Comparison of ENCODE assay signal across 17 mouse cellular contexts in the genomic region with DNA sequence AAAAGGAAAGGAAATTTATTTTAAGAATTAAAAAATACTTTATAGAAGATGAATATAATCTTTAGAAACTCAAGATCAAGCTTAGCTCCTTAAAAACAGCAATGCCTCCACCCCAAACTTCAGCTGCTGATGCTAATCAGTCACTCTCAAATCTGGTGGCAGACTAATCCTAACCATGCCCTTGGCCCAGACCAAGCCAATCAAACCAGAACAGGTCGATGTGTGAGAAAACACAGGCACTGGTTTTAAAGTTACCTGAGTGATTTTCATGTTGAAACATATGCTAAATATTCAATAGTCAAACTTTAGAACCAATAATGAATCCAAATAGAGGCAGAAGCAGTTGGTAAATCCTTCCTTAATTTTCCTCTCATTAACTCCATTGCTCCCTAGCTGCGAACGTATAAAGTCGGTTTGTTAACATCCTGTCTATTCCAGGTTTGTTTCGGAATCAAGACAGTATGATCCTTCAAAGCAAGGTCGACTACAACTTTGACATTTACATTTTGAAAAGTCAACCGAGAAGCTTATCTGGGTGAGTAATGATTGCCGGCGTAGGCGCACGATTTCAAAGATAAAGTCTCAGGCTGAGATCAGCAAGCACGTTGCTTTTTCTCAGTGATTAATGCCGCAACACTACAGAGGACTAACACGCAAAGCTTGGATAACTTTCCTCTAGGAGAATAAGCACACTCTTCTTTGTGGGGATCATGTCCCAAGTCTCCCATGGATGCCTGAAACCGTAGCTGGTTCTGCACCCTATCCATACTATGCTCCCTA. TPM values are rescaled to one million over a fixed set of nuclear protein-coding genes. Genes with fewer than 3 reads are reported as not detected.
DNase-seq lines count a peak whose midpoint lies in the region; ATAC-seq and TF ChIP-seq lines count a peak whose summit lies in the region.
"Had no signal": no experiment of that assay in that cellular context is flagged by ENCODE, and none has a peak within 500 bp of the region (broad histone marks: within the 10 kb centered on the region; RNA-seq: fewer than 3 reads in every experiment).

No protein-coding gene starts in this region.

- no peak overlapping the region for H3K9ac ChIP-seq in lung, embryonic 16.5 days (ENCODE audit: low read length)
- no peak overlapping the region for H3K9ac ChIP-seq in kidney, embryonic 16.5 days (replicated peaks; ENCODE audit: low read length)
- no peak overlapping the region for H3K9ac ChIP-seq in stomach, postnatal 0 days (ENCODE audit: low read length)
- H3K9ac ChIP-seq: forebrain, embryonic 15.5 days; lung, embryonic 15.5 days had no signal

- H3K4me3 ChIP-seq in lung, embryonic 16.5 days (ENCODE audit: low read length): no peak overlapping the region
- no peak overlapping the region for H3K4me3 ChIP-seq in kidney, embryonic 16.5 days (ENCODE audit: low read length)
- H3K4me3 ChIP-seq in stomach, postnatal 0 days (ENCODE audit: low read depth, low read length): peak overlapping the region; percentile 18; the same call in 1 of the 2 replicates
- H3K4me3 ChIP-seq in left cerebral cortex, adult 2 months: no peak overlapping the region
- H3K4me3 ChIP-seq: forebrain, embryonic 15.5 days; gastrocnemius, adult 2 months; lung, embryonic 15.5 days had no signal

- 0 out of 2 replicates have a peak overlapping the region, but pooled peaks have one; percentile 6 for H3K4me2 ChIP-seq in lung, embryonic 16.5 days (ENCODE audit: low read depth, low read length)
- no peak overlapping the region for H3K4me2 ChIP-seq in kidney, embryonic 16.5 days (replicated peaks; ENCODE audit: low read depth, low read length)
- H3K4me2 ChIP-seq in stomach, postnatal 0 days (replicated peaks; ENCODE audit: low read depth): peak overlapping the region; percentile 40
- H3K4me2 ChIP-seq: forebrain, embryonic 15.5 days; lung, embryonic 15.5 days had no signal

- TF ChIP-seq CTCF in stomach, postnatal 0 days (IDR thresholded peaks at IDR 0.05; ENCODE audit: low read depth): no peak
- no peak for TF ChIP-seq CTCF in left cerebral cortex, adult 2 months (IDR thresholded peaks at IDR 0.05)

- peak; percentile 84 to 92 for DNase-seq in adrenal gland, adult (ENCODE audit: inconsistent age in 2 of 2, low spot score in 1 of 2)
- DNase-seq in adrenal gland, adult 18-20 months (ENCODE audit: low spot score in 2 of 2): no peak
- DNase-seq in lung, postnatal 14 days: no peak
- peak; percentile 41 for DNase-seq in stomach, postnatal 0 days (ENCODE audit: low spot score)
- no peak for DNase-seq in cerebellum, adult 9-10 months
- DNase-seq in left cerebral cortex, adult 2 months (ENCODE audit: extremely low spot score in 1 of 2, low spot score in 2 of 2): no peak
- DNase-seq: cerebellum, adult 11 months; gastrocnemius, adult 2 months; heart, postnatal 36 days; left cerebral cortex, postnatal 4 days; retina, postnatal 1 day; thymus, postnatal 4 days had no signal

- ATAC-seq in lung, embryonic 16.5 days (ENCODE audit: low read depth): no peak
- ATAC-seq in kidney, embryonic 16.5 days (ENCODE audit: low FRiP score, low TSS enrichment): no peak
- ATAC-seq in stomach, postnatal 0 days (ENCODE audit: low FRiP score, low TSS enrichment): no peak
- ATAC-seq: forebrain, embryonic 15.5 days; hindbrain, postnatal 0 days had no signal

- no peaks in the 10 kb centered on the region for H3K36me3 ChIP-seq in lung, embryonic 16.5 days (ENCODE audit: control insufficient read depth, insufficient read depth, low read length)
- H3K36me3 ChIP-seq in kidney, embryonic 16.5 days (ENCODE audit: insufficient read depth, low read length): no peaks in the 10 kb centered on the region
- H3K36me3 ChIP-seq in stomach, postnatal 0 days (ENCODE audit: control insufficient read depth, insufficient read depth, low read length): no peaks in the 10 kb centered on the region
- H3K36me3 ChIP-seq: forebrain, embryonic 15.5 days; lung, embryonic 15.5 days had no signal

- H3K4me1 ChIP-seq in lung, embryonic 16.5 days (replicated peaks; ENCODE audit: control insufficient read depth, insufficient read depth, low read length): peaks cover 10% of the 10 kb centered on the region; the same call in 1 of the 2 replicates
- H3K4me1 ChIP-seq in kidney, embryonic 16.5 days (ENCODE audit: insufficient read depth, low read length): 0 out of 2 replicates have a peak, but pooled peaks cover 18% of the 10 kb centered on the region
- H3K4me1 ChIP-seq in stomach, postnatal 0 days (replicated peaks; ENCODE audit: control insufficient read depth, insufficient read depth): no peaks in the 10 kb centered on the region

- intact Hi-C loops in left cerebral cortex, adult 2 months (cut with DNase I): no loop called here

- H3K27ac ChIP-seq in lung, embryonic 16.5 days (ENCODE audit: low read length): 0 out of 2 replicates have a peak overlapping the region, but pooled peaks have one; percentile 8
- H3K27ac ChIP-seq in kidney, embryonic 16.5 days (ENCODE audit: low read length): 0 out of 2 replicates have a peak overlapping the region, but pooled peaks have one; percentile 9
- H3K27ac ChIP-seq in stomach, postnatal 0 days (replicated peaks): no peak overlapping the region
- no peak overlapping the region for H3K27ac ChIP-seq in left cerebral cortex, adult 2 months
- H3K27ac ChIP-seq: forebrain, embryonic 15.5 days; gastrocnemius, adult 2 months; hindbrain, postnatal 0 days; lung, embryonic 15.5 days had no signal

- no peak for TF ChIP-seq EP300 in stomach, postnatal 0 days (optimal IDR thresholded peaks at IDR 0.05)

- no peaks in the 10 kb centered on the region for H3K27me3 ChIP-seq in lung, embryonic 16.5 days (ENCODE audit: control insufficient read depth, insufficient read depth, low read depth, low read length)
- H3K27me3 ChIP-seq in kidney, embryonic 16.5 days (ENCODE audit: insufficient read depth, low read length): no peaks in the 10 kb centered on the region
- no peaks in the 10 kb centered on the region for H3K27me3 ChIP-seq in stomach, postnatal 0 days (ENCODE audit: control insufficient read depth, insufficient read depth, low read length)
- H3K27me3 ChIP-seq: forebrain, embryonic 15.5 days had no signal

- no peaks in the 10 kb centered on the region for H3K9me3 ChIP-seq in lung, embryonic 16.5 days (ENCODE audit: control insufficient read depth, low read length)
- H3K9me3 ChIP-seq in kidney, embryonic 16.5 days (ENCODE audit: low read length): no peaks in the 10 kb centered on the region
- H3K9me3 ChIP-seq in stomach, postnatal 0 days (ENCODE audit: control insufficient read depth, low read length): no peaks in the 10 kb centered on the region
- H3K9me3 ChIP-seq: forebrain, embryonic 15.5 days; lung, embryonic 15.5 days had no signal

- WGBS in lung, embryonic 16.5 days: 46% methylated on average over 15 of the region's 15 CpGs
- 76% methylated on average over 15 of the region's 15 CpGs for WGBS in kidney, embryonic 16.5 days
- WGBS in stomach, postnatal 0 days: 32% methylated on average over 15 of the region's 15 CpGs

RNA-seq across cellular contexts. Expression of a gene that starts 6.3 kb away (rescaled TPM):
- total RNA-seq in adrenal gland, adult 18-20 months (2021): 100 to 1,000 TPM; 271 to 319 TPM
- polyA plus RNA-seq in lung, embryonic 16.5 days (2015; fragmentation: Nextera tagmentation; extraction: Ambion mirVana): 10.4 and 11.1 TPM in 2 replicates
- 21.2 and 25.9 TPM in 2 replicates for polyA plus RNA-seq in kidney, embryonic 16.5 days (2015; fragmentation: Nextera tagmentation; extraction: Ambion mirVana)
- polyA plus RNA-seq in stomach, postnatal 0 days (2015; fragmentation: Nextera tagmentation; extraction: Ambion mirVana): 9.3 and 10.3 TPM in 2 replicates
- 1 to 10 TPM; 7.0 to 7.1 TPM for total RNA-seq in left cerebral cortex, adult 2 months (2021)

Comparison
In these comparisons a context has a peak if more than half of its experiments do, and no peak if none do; other contexts are left out.
1. DNase-seq: peak in adrenal gland, adult (2 of 2) and stomach, postnatal 0 days (single experiment); none in adrenal gland, adult 18-20 months (0 of 2), lung, postnatal 14 days (single experiment), cerebellum, adult 9-10 months (single experiment) and left cerebral cortex, adult 2 months (0 of 2).
2. H3K27ac ChIP-seq: peak in lung, embryonic 16.5 days (single experiment) and kidney, embryonic 16.5 days (single experiment); none in stomach, postnatal 0 days (single experiment) and left cerebral cortex, adult 2 months (single experiment).